Mouse (Mus musculus) CD4-positive, CD25-positive, alpha-beta regulatory T cell, adult 9 weeks (primary cell): Measurements from ENCODE around the gene Nr3c2. TPM values are rescaled to one million over a fixed set of nuclear protein-coding genes. Genes with fewer than 3 reads are reported as not detected.

ENCODE experiments used
- polyA plus RNA-seq: library from polyadenylated mRNA; unstranded; fragments of 100-300 nt; shearing (Covaris generic); gene quantifications from one replicate; pipeline ENCODE4 v1.2.1, GENCODE M21; 2017

Nr3c2 gene
- 5.5 TPM for polyA plus RNA-seq

DNA sequence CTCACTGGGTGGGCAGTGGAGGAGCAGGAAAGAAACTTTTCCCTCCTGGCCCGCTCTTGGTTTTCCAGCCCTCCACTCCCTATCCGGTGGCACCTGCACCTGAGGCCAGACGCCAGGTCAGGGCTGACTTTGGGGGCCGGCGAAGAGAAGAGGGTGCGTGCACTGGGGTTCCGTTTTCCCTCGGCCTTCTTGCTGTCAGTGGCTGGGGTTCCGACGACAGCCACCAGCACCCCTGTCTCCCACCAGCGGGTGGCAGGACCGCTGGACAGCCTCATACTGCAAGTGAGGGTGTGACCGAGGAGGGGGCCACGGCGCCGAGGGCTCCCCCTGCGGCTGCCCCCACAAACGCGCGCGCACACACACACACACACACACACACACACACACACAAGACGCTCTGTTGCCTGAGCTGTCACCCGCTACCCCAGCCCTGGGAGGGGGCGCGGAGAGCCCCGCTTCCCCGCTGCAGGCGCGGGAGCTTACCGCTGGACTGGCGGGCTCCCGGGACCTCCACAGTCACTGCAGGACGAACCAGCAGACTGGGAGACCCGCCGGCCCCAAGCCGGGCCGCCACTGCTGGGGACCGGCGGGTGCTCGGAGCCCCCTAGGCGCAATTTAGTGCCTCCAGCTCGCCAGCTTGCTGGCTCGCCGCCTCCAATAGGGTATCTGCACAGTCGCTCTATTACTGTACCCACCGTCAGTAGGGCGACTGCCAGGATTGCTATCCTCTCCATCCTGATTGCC is at the start of gene Nr3c2:
Nr3c2 (plus strand) TSS at position 32 of the 744 bp plus-strand sequence.

